Mouse (Mus musculus) liver, adult 2 months (tissue): Measurements from ENCODE around the gene Gm20388.

Experiments used
- CTCF ChIP-seq: fragments of 200-500 bp; IDR thresholded peaks from 2 replicates; pipeline ENCODE4 v1.5.1; 2011; ENCODE audit warnings: low read depth, low read length, control low read depth
- POLR2A ChIP-seq: fragments of 200-500 bp; IDR thresholded peaks from 2 replicates; pipeline ENCODE4 v1.6.1; 2011; ENCODE audit warnings: low read length, control low read depth; ENCODE audit not compliant: insufficient read depth; ENCODE audit errors: extremely low read depth

DNA sequence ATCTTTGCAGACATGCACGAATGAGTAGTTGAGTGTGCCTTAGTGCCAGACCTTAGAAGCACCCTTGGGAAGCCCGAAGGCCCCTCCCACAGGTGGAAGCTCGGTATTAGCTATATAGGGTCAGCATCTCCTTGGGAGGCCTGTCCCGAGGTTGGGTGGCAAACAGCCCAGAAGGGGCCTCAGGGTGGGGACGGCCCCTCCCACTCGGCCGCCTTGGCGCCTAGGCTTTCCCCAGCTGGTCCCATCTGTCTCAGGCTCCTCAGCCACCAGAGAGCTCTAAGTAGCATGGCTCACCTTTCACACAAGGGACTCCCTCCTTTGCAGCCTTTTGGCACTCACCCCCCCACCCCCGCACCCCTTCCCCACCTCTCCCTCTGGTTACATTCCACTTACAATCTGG lies 273.7 kb downstream of the Gm20388 start:
- TF ChIP-seq CTCF (no peak), POLR2A (no peak)
